Mouse (Mus musculus) megakaryocyte-erythroid progenitor cell, adult 5-6 weeks (primary cell): ENCODE data around the gene Tmem40. TPM values are rescaled to one million over a fixed set of nuclear protein-coding genes. Genes with fewer than 3 reads are reported as not detected.

Source experiments
- ATAC-seq: replicated peaks from 2 replicates; pipeline ENCODE4 v1.8.0; 2016; ENCODE audit warnings: mild to moderate bottlenecking, inconsistent platforms; ENCODE audit not compliant: severe bottlenecking, poor library complexity, low FRiP score, low TSS enrichment
- total RNA-seq, 2 experiments: library from RNA; stranded (forward) in 1 of 2; stranded (reverse) in 1 of 2; fragments of 200-1000, 215-1000 nt in 1 of 2; fragments of >200 nt in 1 of 2; fragmentation: Nextera tagmentation in 1 of 2; gene quantifications; 2 replicates each; pipeline ENCODE4 v1.2.3; 2014 to 2017

Gene Tmem40
- total RNA-seq (2014; fragmentation: Nextera tagmentation) (27.1 and 36.9 TPM in 2 replicates), total RNA-seq (2017) (24.0 and 36.5 TPM in 2 replicates)

DNA sequence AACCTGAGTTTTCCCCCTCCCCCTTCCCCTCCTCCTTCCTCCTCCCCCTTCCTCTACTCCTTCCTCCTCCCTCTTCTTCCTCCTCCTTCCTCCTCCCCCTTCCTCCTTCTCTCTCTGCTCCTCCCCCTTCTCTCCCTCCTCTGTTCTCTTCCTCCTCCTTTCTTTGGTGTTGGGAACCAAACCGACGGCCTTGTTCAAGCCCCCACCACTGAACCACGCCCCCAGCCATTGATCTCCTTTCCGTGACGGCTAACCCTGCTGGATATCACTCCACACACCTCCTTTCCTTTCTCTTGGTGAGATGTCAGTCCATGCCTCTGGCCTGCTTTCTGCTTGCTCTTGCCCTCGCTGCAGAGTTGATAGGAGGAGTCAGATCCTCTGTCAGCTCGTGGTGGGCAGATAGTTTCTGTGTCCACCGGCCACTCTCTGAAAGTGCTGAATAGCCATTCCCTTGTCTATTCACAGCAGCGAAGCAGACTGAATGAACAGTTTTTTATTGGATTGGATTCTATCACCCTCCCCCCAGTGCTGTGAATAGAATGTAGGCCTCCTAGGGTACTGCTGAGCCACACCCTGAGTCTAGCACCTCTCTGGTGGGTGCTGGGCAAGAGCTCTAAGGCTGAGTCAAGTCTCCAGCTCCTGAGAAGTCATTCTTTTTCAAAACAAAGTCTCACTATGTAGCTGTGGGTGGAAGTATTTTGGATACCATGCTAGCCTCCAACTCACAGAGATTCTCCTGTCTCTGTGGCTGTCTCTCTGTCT is at the start of gene Tmem40:
Tmem40 (minus strand) TSS at position 416 of the 762 bp plus-strand sequence.
- peak; percentile 18 for ATAC-seq

DNA sequence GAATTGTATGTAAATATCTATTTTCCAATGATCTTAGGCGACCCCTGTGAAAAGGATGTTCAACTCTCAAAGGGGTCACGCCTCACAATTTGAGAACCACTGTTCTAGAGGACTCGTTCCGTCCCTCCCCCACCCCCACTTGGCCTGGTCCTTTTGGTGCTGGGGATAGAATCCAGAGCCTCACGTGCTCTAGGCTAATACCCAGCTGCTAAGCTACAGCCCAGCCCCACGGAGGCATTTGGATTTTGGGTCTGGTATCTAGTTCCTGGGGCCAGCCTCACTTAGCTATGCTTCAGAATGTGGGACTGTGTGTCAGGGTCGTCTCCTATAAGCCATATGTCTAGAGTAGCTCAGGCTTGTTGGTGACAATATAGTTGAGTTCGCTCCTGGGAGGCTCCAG is 49.4 kb upstream of the Tmem40 start:
- no peak for ATAC-seq

DNA sequence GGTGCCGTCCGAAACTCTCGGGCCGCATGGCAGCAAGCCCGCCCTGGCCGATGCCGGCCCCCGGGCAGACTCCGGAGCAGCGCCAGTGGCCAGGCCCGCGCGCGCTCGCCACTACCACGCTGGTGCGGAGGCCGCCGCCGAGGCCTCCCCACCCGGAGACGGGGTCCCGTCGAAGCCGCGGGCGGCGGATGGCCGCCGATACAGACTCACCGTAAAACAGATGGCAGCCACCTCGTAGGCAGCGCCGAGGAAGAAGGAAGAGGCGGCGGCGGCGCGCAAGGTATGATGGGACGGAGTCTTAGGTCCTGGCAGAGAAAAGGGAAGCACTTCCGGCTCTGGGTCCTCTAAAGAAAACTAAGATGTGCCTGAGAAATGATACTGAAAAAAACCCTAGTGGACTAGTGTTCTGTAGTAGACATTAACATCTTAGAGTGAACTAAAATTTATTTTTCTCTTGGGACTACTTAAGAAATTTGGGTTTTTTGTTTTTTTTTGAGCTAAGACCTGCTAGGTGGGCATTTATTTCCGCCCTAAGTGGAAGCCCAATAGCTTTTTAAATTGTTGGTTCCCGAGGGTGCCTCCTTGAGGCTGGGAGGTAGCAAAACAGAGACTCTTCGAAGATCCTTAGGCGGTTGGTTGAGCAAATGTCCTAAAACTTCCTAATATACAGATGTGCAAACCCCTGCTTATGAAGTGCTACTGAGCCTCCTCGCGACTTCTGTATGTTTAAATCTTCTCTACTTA is 46.5 kb upstream of the Tmem40 start, which contains the start of gene Rpl32:
Rpl32 (minus strand) TSS at position 260 of the 744 bp plus-strand sequence.
- peak; percentile 77 for ATAC-seq

DNA sequence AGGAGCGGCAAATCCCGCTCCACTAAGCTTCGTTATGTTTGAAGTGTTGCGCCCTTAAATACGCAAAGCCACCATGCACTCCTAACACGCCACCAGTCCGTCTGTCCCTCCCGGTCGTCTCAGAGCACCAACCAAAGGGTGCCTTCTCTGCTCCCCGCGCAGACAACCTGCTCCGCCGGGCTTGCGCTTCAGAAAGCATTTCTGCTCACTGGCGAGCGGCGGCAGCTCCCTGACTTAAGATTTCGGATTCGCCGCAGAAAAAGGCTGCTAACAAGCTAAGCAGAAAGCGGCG is 45.9 kb upstream of the Tmem40 start:
- no peak for ATAC-seq

DNA sequence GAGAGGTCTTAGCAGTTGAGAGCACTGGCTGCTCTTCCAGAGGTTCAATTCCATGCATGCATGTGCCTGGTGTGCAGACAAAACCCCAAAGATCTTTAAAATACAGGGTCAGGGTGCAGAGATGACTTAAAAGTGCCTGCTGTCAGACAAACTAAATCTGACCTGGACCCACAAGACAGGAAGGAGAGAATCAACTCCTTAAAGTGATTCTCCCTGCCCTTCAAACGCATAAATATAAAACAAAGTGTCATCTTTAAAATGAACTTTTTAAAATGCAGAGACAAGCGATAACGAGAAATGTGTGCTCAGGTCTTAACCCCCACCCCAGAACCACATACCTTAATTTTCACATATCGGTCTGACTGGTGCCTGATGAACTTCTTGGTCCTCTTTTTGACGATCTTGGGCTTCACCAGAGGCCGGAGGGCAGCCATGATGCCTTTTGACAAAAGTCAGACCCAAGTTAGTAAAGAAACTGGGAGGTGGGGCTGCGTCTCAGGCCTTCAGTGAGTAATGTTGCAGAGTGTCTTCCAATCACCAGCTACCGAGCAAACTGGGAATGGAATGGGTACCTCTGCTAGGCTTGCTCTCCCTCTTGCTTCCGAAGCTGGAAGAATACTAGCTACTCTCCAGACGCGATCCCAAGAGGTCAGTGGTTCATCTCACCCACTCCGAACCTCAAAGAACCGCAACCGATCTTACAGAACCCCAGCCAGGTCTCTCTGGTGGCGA is 45.4 kb upstream of the Tmem40 start:
- ATAC-seq = no peak

DNA sequence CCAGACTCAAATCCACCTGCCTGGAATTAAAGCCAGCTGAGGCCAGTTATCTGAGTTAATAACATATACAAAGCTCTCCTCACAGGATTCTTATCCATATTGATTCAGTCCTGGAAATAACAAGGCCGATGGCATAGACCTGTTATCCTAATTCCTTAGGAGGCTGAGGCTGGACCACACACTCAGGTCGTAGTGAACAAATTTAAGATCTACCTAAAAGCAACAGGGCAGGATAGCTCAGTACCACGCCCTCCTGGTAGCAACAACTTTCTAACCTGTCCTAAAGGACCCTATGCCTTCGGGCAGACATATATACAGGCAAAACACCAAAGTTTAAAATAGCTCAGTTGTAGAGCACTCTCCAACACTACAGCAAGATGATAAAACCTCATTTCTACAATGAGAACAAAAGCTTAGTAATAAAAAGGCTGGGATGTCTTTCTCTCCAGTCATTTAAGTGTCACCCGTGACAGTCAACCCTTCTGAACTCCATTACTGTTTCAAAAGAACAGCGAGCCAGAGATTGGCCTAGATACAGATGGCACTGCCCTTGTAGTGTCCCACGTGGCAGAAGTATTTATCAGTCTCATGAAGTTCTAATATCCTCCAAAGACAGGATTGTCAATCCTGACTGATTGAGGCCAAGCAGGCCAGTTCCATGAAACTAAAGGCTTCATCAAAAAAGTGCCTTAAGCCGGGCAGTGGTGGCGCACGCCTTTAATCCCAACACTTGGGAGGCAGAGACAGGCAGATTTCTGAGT is 42.4 kb upstream of the Tmem40 start:
- ATAC-seq = no peak

DNA sequence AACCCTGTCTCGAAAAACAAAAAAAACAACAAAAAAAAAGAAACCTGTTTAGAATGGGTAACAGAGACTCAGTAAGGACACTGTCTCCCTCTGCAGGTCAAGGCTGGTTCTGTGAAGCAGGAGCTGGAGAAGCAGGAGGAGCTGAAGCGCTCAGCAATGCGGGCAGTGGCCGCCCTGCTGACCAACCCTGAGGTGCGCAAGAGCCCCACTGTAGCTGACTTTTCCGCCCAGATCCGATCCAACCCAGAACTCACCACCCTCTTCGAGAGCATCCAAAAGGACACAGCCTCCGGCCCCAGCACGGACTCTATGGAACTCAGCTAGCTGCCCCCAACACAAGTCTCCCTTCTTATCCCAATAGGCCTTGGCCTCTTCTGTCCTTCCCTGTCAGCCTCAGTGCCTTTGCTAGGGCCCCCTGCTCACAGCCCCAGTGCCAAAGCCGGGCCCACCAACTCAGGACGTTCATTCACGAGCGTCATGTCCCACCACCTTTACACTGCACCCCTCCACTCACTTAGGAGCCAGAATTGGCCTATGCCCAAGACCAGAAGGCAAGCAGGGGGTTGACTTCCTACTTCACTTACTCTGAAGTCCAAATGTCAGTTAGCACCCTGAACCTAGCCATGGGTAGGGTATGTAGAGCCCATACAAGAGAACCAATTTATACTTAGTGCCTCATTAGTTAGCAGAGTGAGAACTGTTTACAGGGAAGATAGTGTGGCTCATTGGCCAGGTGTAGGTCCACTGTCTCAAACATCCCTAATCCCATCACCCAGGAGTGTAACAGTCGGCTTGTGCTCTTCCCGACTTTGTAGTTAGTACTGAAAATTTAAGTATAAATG is 41.6 kb upstream of the Tmem40 start:
- peak; percentile 80 for ATAC-seq

DNA sequence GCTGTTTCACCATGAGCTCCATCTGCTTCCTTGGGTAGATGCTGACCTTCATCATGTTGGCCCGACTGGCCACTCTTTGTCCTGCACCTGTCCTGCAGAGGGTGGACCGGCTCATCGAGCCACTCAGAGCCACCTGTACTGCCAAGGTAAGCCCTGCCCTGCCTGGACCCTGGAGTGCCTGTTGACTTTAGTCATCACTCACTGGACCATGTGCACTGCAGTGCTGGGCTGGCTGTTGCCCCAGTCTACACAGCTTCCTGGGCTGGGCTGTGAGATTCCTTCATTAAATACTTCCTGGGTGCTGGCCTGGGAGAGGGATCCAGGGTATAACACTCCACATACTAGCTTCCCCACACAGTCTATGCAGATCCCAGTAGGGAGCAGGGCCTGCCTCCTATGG is 39.6 kb upstream of the Tmem40 start:
- ATAC-seq = no peak

DNA sequence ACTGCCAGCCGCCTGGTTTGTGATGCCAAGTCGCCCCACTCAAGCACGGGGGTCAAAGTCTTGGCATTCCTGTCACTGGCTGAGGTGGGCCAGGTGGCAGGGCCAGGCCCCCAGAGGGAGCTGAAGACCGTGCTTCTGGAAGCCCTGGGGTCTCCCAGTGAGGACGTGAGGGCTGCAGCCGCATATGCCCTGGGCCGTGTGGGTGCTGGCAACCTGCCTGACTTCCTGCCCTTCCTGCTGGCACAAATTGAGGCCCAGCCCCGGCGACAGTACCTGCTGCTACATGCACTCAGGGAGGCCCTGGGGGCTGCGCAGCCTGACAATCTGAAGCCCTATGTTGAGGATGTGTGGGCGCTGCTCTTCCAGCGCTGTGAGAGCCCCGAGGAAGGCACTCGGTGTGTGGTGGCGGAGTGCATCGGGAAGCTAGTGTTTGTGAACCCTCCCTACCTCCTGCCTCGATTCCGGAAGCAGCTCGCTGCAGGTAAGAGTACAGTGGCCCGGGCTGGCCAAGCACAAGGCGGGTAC is 30.5 kb upstream of the Tmem40 start:
- peak; percentile 49 for ATAC-seq

DNA sequence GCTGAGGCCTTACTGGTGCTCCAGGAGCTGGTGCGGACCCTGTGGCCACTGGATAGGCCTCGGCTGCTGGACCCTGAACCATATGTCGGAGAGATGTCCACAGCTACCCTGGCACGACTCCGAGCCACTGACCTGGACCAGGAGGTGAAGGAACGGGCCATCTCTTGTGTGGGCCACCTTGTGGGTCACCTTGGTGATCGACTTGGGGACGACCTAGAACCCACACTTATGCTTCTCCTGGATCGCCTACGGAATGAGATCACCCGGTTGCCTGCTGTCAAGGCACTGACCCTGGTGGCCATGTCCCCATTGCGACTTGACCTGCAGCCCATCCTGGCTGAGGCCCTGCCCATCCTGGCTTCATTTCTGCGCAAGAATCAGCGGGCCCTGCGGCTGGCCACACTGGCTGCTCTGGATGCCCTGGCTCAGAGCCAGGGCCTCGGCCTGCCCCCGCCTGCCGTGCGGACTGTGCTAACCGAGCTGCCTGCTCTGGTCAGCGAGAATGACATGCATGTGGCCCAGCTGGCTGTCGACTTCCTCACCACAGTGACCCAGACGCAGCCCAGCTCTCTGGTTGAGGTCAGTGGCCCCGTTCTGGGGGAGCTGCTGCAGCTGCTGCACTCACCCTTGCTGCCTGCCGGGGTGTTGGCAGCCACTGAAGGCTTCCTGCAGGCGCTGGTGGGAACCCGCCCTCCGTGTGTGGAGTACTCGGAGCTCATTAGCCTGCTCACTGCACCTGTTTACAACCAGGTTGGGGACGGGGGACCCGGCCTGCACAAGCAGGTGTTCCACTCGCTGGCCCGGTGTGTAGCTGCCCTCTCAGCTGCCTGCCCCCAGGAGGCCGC is 29.9 kb upstream of the Tmem40 start:
- ATAC-seq = peak; percentile 78

DNA sequence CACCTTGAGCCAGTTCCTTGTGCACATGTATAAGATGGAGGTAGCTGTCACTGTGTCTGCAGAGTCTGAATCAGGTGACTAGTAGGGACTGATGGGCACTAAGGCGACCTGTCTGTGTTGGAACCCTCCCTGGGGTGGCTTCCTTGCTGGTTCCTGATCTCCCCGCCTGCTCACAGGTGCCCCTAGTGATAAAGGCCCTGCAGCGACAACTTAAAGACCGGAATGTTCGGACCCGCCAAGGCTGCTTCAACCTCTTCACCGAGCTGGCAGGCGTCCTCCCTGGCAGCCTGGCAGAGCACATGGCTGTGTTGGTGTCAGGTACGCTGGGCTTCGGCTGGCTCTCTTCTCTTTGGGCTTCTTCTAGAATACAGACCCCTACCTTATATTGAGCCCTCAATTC is 28.8 kb upstream of the Tmem40 start:
- no peak for ATAC-seq

DNA sequence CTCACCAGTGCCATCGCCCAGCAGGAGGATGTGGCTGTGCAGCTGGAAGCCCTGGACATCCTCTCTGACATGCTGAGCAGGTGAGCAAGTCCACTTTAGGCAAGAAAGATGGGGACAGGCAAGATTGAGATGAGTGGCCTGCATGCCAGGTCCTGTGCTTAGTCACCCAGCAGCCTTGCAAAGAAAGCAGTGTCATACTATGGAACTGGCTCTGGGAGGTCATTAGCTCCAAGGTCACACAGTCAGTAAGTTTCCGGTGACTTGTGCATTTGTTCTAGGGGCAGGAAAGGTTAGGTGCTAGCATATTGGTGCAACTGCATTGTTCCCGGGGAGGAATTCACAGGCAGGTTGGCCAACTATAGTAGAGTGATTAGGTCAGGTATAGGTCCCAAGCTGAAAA is 20.6 kb upstream of the Tmem40 start:
- no peak for ATAC-seq

DNA sequence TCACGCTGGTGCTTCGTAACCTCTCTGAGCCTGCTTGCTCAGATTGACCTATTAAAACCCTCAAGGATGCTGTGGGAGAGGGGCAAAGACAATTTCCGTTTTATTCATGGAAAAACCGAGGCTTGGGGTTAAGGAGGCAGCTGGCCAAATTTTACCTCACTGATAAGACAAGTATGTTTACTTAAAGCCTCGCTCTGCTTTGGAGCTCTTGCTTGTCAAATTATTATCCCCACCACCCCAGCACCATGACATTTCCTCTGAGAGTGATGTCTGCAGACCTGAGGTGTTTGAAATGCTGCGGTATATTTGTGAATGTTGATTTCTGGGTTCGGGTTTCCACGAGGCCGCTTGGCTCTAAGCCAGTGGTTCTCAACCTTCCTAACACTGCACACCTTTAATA is 14.2 kb upstream of the Tmem40 start:
- peak; percentile 50 for ATAC-seq

DNA sequence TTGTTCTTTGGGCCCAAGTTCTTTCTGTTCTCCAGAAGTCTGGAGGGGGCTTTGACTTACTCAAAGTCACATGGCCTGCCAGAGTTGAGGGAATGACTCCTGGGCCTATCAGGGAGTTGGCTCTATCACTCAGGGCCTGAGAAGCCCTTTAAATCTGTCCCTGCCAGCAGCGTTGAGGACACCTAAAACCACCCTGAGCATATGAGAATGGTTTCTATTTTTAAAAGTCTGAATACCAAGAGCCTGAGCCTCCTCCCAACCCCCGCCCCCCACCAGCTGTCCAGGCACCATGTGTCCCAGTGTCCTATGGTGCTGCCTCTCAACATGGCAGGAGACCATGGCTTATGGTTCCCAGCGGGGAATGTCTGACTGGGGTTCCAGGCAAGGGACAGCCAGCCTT is 13.6 kb upstream of the Tmem40 start:
- no peak for ATAC-seq

DNA sequence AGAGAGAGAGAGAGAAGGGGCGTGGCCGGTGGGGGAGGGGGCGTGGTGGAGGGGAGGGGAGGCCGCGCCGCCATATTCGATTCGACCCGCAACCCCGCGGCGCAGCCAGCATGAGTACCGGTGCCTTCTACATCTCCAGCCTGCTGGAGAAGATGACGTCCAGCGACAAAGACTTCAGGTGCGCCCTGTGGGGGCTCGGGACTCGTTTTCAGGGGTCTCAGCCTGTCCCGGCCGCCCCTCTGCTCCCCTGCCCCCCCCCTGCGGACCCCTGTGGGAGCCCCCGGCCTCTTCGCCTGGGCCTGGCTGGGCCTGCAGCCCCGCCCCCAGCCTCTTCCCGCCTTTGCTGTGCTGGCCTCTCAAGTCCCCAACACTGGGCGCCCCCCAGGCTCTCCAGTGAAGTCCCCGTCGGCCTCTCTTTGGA is 12.3 kb upstream of the Tmem40 start, which contains the start of gene Cand2:
Cand2 (plus strand) TSS at position 38 of the 421 bp plus-strand sequence.
- ATAC-seq = no peak

DNA sequence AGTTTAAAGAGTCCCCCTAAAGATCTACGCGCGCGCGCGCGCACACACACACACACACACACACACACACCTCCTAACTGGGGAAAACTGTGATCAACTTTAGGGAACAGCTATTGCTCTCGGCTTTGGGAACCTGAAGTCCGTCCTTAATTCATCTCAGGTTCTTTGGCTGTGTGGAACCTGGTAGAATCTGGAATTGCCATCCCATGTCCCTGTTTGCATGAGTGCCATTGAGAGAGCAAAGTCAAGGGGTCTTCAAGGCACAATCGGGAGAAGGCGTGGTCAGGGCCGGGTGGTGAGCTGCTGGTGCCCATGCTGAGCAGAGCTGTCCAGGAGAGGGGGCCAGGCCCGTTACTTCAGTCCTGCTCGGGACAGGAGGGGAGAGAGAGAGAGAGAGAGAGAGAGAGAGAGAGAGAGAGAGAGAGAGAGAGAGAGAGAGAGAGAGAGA is 11.8 kb upstream of the Tmem40 start:
- ATAC-seq = no peak

DNA sequence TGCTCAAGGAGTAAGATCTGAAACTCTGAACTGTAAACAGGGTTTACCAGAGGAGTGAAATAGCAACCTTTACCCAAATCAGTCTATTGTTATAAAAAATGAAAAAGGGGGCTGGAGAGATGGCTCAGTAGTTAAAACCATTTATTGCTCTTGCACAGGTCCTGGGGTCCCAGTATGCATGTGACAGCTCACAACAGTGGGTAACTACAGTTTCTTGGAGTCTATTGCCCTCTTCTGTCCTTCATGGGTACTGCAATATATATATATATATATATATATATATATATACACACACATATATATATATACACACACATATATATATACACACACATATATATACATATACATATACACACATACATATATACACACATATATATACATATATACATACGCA is 10.4 kb upstream of the Tmem40 start:
- ATAC-seq = no peak

DNA sequence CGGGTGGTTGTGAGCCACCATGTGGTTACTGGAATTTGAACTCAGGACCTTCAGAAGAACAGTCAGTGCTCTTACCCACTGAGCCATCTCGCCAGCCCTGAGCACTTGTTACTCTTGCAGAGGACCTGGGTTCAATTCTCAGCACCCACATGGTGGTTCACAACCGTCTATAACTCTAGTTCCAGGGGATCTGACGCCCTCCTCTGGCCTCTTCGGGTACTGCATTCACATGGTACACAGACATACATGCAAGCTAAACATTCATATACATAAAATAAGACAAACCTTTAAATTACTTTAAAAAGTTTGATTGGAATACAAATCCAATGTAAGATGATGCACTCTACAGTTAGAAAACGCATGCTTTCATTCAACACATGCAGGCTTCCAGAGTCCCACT is 10.0 kb upstream of the Tmem40 start:
- no peak for ATAC-seq
